9 mouse cellular contexts compared by ENCODE assay signal in the genomic region with DNA sequence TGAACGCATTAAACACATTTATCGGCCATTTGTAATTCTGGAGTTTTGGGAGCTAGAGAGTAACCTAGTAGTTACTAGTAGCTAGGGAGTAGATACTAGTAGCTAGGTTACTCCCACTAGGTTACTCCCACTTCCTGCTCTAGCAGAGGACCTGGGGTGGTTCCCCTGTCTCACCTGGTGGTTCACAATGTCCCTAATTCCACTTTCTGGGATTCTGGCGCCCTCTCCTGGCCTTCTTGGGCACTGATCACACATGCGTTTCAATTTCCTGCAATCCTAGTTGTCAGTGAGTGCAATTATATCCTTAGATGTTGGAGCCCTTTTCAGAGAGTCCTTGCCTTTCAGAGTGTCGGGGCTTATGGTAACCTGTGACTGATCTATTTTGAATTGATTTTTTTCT. TPM values are rescaled to one million over a fixed set of nuclear protein-coding genes. Genes with fewer than 3 reads are reported as not detected.
A peak's percentile ranks its signal among the peaks of the same experiment; 100 is the strongest.
DNase-seq lines count a peak whose midpoint lies in the region; ATAC-seq and TF ChIP-seq lines count a peak whose summit lies in the region.
"Had no signal": no experiment of that assay in that cellular context is flagged by ENCODE, and none has a peak within 500 bp of the region (broad histone marks: within the 10 kb centered on the region; RNA-seq: fewer than 3 reads in every experiment).

No protein-coding gene starts in this region.

- WGBS in kidney, embryonic 14.5 days = 37% methylated on average over 5 of the region's 5 CpGs

- TF ChIP-seq EP300 in MEL (IDR thresholded peaks at IDR 0.05; ENCODE audit: low read depth in 1 of 2, low read length in 2 of 2) = no peak

- TF ChIP-seq RAD21 in MEL (IDR thresholded peaks at IDR 0.05; ENCODE audit: low read depth, low read length) = peak; percentile 86

- no peak for ATAC-seq in kidney, embryonic 14.5 days (ENCODE audit: low FRiP score, low TSS enrichment)
- no peak for ATAC-seq in erythroid progenitor cell, adult 5-6 weeks (replicated peaks; ENCODE audit: low FRiP score, poor library complexity, severe bottlenecking)

- no peak for TF ChIP-seq POLR2A in MEL (IDR thresholded peaks at IDR 0.05; ENCODE audit: control insufficient read depth in 1 of 2, insufficient read depth in 1 of 2, low read depth in 1 of 2, low read length in 2 of 2, poor library complexity in 1 of 2)
- no peak for TF ChIP-seq POLR2A in brain, embryonic 14.5 days (IDR thresholded peaks at IDR 0.05; ENCODE audit: borderline replicate concordance, extremely low read depth, insufficient read depth, insufficient read length, poor library complexity, severe bottlenecking)

- intact Hi-C loops in left cerebral cortex, postnatal 25 days (cut with DNase I) = loop anchor here (2.0 kb wide), 1 partner anchor 23 kb away; no protein-coding TSS in a partner anchor

- no peaks in the 10 kb centered on the region for H3K36me3 ChIP-seq in kidney, embryonic 14.5 days (ENCODE audit: control insufficient read depth, insufficient read depth, low read length)
- no peaks in the 10 kb centered on the region for H3K36me3 ChIP-seq in MEL (ENCODE audit: control insufficient read depth in 1 of 2, insufficient read depth in 2 of 2, low read length in 2 of 2)
- H3K36me3 ChIP-seq: midbrain, embryonic 12.5 days had no signal

- H3K27ac ChIP-seq in kidney, embryonic 14.5 days (ENCODE audit: low read depth, low read length) = no peak overlapping the region
- no peak overlapping the region for H3K27ac ChIP-seq in MEL (ENCODE audit: control insufficient read depth, low read depth, low read length)
- H3K27ac ChIP-seq: midbrain, embryonic 12.5 days had no signal

- peak; percentile 74 to 87 (median 83) for TF ChIP-seq CTCF in MEL (IDR thresholded peaks at IDR 0.05 in 2 of 3, conservative IDR thresholded peaks at IDR 0.05 in 1 of 3; ENCODE audit: control insufficient read depth in 1 of 3, insufficient read depth in 1 of 3, low read depth in 2 of 3, low read length in 3 of 3, poor library complexity in 1 of 3, severe bottlenecking in 1 of 3)
- peak; percentile 66 for TF ChIP-seq CTCF in brain, embryonic 14.5 days (IDR thresholded peaks at IDR 0.05; ENCODE audit: borderline replicate concordance, extremely low read depth, insufficient read depth, insufficient read length)

- peaks cover 47% of the 10 kb centered on the region for H3K27me3 ChIP-seq in kidney, embryonic 14.5 days (ENCODE audit: control insufficient read depth, insufficient read depth, low read length)
- no peaks in the 10 kb centered on the region; a peak in 1 of 4 replicates for H3K27me3 ChIP-seq in MEL (ENCODE audit: control insufficient read depth in 1 of 2, insufficient read depth in 2 of 2, low read length in 2 of 2)

- H3K9ac ChIP-seq in kidney, embryonic 14.5 days (ENCODE audit: low read depth, low read length) = no peak overlapping the region
- no peak overlapping the region for H3K9ac ChIP-seq in MEL (ENCODE audit: control insufficient read depth, low read depth, low read length, poor library complexity, severe bottlenecking)
- H3K9ac ChIP-seq: midbrain, embryonic 12.5 days had no signal

- H3K79me2 ChIP-seq in MEL (ENCODE audit: control insufficient read depth, insufficient read depth, low read length, poor library complexity) = no peaks in the 10 kb centered on the region

- no peak overlapping the region for H3K4me2 ChIP-seq in kidney, embryonic 14.5 days (replicated peaks; ENCODE audit: low read depth, low read length)
- H3K4me2 ChIP-seq: midbrain, embryonic 12.5 days had no signal

- peaks cover 6% of the 10 kb centered on the region; the same call in 1 of the 2 replicates for H3K9me3 ChIP-seq in kidney, embryonic 14.5 days (ENCODE audit: control insufficient read depth, low read length)
- H3K9me3 ChIP-seq in MEL (replicated peaks; ENCODE audit: insufficient read depth, low read length) = no peaks in the 10 kb centered on the region

- peak; percentile 61 for DNase-seq in kidney, adult 18-20 months
- peak; percentile 52 for DNase-seq in MEL (ENCODE audit: low read depth, low spot score)
- DNase-seq in brain, embryonic 14.5 days (ENCODE audit: low read depth) = peak; percentile 42
- DNase-seq in frontal cortex, postnatal 25 days (ENCODE audit: low spot score in 2 of 2) = peak; percentile 70 to 71
- peak; percentile 75 to 79 for DNase-seq in left cerebral cortex, postnatal 25 days (ENCODE audit: low spot score in 2 of 2)
- peak; percentile 65 for DNase-seq in ovary, postnatal 36 days (ENCODE audit: low spot score)

- peaks cover 14% of the 10 kb centered on the region; the same call in 1 of the 2 replicates for H3K4me1 ChIP-seq in kidney, embryonic 14.5 days (ENCODE audit: control insufficient read depth, insufficient read depth, low read length)
- no peaks in the 10 kb centered on the region for H3K4me1 ChIP-seq in MEL (ENCODE audit: control insufficient read depth in 1 of 2, insufficient read depth in 2 of 2, low read length in 2 of 2)

- H3K4me3 ChIP-seq in kidney, embryonic 14.5 days (ENCODE audit: low read length) = no peak overlapping the region
- H3K4me3 ChIP-seq in MEL (ENCODE audit: control insufficient read depth in 1 of 2, insufficient read depth in 1 of 2, low read depth in 2 of 2, low read length in 2 of 2) = no peak overlapping the region
- H3K4me3 ChIP-seq: midbrain, embryonic 12.5 days had no signal

TF ChIP-seq in MEL, 35 proteins besides CTCF, POLR2A, EP300 and RAD21:
- TF ChIP-seq MAX (IDR thresholded peaks at IDR 0.05; ENCODE audit: low read length) = no peak
- no peak for TF ChIP-seq RCOR1 (IDR thresholded peaks at IDR 0.05; ENCODE audit: low read depth, low read length)
- TF ChIP-seq ZNF384 (IDR thresholded peaks at IDR 0.05; ENCODE audit: low read depth, low read length) = no peak
- TF ChIP-seq ZC3H11A (IDR thresholded peaks at IDR 0.05; ENCODE audit: low read depth, low read length) = peak; percentile 74
- no peak for TF ChIP-seq SIN3A (IDR thresholded peaks at IDR 0.05; ENCODE audit: low read length)
- no peak for TF ChIP-seq ZMIZ1 (IDR thresholded peaks at IDR 0.05; ENCODE audit: low read depth, low read length)
- TF ChIP-seq SMC3 (IDR thresholded peaks at IDR 0.05; ENCODE audit: low read depth, low read length) = peak; percentile 82
- TF ChIP-seq CHD2 (IDR thresholded peaks at IDR 0.05; ENCODE audit: low read length) = no peak

RNA-seq across cellular contexts. Expression of a gene that starts 2.7 kb away (rescaled TPM):
- polyA plus RNA-seq in kidney, embryonic 14.5 days (2014; fragmentation: Nextera tagmentation; extraction: Ambion mirVana) = 0.24 and 0.31 TPM in 2 replicates
- not detected in 2 replicates for total RNA-seq in MEL (2012; rRNA removed)
- not detected for polyA plus RNA-seq in MEL (2012; ENCODE audit: insufficient read depth in 1 of 2, insufficient read length in 2 of 2, low read depth in 1 of 2, low replicate concordance in 2 of 2, missing spikeins in 1 of 2)
- 59.5 and 68.2 TPM in 2 replicates for polyA plus RNA-seq in brain, embryonic 14.5 days (2012; rRNA removed)
- total RNA-seq in left cerebral cortex, postnatal 25 days (2021) = 100 to 1,000 TPM; 245 to 294 TPM
- total RNA-seq in erythroid progenitor cell, adult 5-6 weeks (2015; ENCODE audit: low replicate concordance) = not detected in 2 replicates
- not detected in 2 replicates for total RNA-seq in erythroid progenitor cell, adult 5-6 weeks (2017; ENCODE audit: low replicate concordance)

RNA-seq across cellular contexts. Expression of a gene that starts 42.5 kb away (rescaled TPM):
- 21.6 and 36.5 TPM in 2 replicates for polyA plus RNA-seq in kidney, embryonic 14.5 days (2014; fragmentation: Nextera tagmentation; extraction: Ambion mirVana)
- total RNA-seq in MEL (2012; rRNA removed) = 3.3 and 3.4 TPM in 2 replicates
- polyA plus RNA-seq in MEL (2012; ENCODE audit: insufficient read depth in 1 of 2, insufficient read length in 2 of 2, low read depth in 1 of 2, low replicate concordance in 2 of 2, missing spikeins in 1 of 2) = 1 to 10 TPM in 1 of 2 experiments, not detected in 1; 7.4 TPM
- 61.1 and 67.4 TPM in 2 replicates for polyA plus RNA-seq in brain, embryonic 14.5 days (2012; rRNA removed)
- total RNA-seq in left cerebral cortex, postnatal 25 days (2021) = 10 to 100 TPM; 80.4 to 81.6 TPM
- 23.5 and 26.3 TPM in 2 replicates for total RNA-seq in erythroid progenitor cell, adult 5-6 weeks (2015; ENCODE audit: low replicate concordance)
- 16.9 and 21.7 TPM in 2 replicates for total RNA-seq in erythroid progenitor cell, adult 5-6 weeks (2017; ENCODE audit: low replicate concordance)

RNA-seq across cellular contexts. Expression of a gene that starts 42.6 kb away (rescaled TPM):
- 27.2 and 40.1 TPM in 2 replicates for polyA plus RNA-seq in kidney, embryonic 14.5 days (2014; fragmentation: Nextera tagmentation; extraction: Ambion mirVana)
- 21.8 and 22.4 TPM in 2 replicates for total RNA-seq in MEL (2012; rRNA removed)
- polyA plus RNA-seq in MEL (2012; ENCODE audit: insufficient read depth in 1 of 2, insufficient read length in 2 of 2, low read depth in 1 of 2, low replicate concordance in 2 of 2, missing spikeins in 1 of 2) = 10 to 100 TPM in 1 of 2 experiments, not detected in 1; 31.7 TPM
- 40.9 and 49.6 TPM in 2 replicates for polyA plus RNA-seq in brain, embryonic 14.5 days (2012; rRNA removed)
- 10 to 100 TPM; 15.2 to 15.6 TPM for total RNA-seq in left cerebral cortex, postnatal 25 days (2021)
- 33.1 and 36.0 TPM in 2 replicates for total RNA-seq in erythroid progenitor cell, adult 5-6 weeks (2015; ENCODE audit: low replicate concordance)
- total RNA-seq in erythroid progenitor cell, adult 5-6 weeks (2017; ENCODE audit: low replicate concordance) = 31.2 and 35.4 TPM in 2 replicates

Comparison
In these comparisons a context has a peak if more than half of its experiments do, and no peak if none do; other contexts are left out.
1. RNA of a gene that starts 2.7 kb away (total RNA-seq): 245 to 294 TPM in left cerebral cortex, postnatal 25 days; not detected in MEL and not detected in erythroid progenitor cell, adult 5-6 weeks; every median in the first group is over 100 times any median in the second.
2. Peak in every context shown above with its lines, with median percentiles within 50 percentile points of each other: DNase-seq.